In the genomic region with DNA sequence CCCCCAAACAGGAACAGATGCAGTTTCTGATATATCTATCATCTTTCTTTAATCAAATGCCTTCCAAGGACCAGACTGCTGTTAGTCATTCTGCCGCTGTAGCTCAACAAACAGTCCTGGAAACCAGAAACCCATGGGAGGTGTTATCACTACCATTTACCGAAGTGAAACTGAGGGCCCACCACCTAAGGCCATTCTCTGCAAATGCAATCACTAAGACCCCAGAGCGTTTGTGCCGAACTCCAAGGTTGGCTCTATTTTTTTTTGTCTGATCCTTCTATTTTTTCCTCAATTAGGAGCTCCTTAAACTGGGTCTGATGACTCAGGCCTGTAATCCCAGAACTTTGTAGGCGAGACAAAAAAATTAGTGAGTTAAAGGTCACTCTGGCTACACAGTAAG, we compare ENCODE assay signal across 11 mouse cellular contexts.
"Had no signal": no experiment of that assay in that cellular context is flagged by ENCODE, and none has a peak within 500 bp of the region (broad histone marks: within the 10 kb centered on the region; RNA-seq: fewer than 3 reads in every experiment).

No protein-coding gene starts in this region.

- H3K27me3 ChIP-seq: kidney, embryonic 15.5 days; liver, embryonic 12.5 days; lung, embryonic 15.5 days; midbrain, embryonic 12.5 days had no signal

- DNase-seq: kidney, postnatal 36 days; left cerebral cortex, postnatal 4 days; lung, postnatal 14 days; right cerebral cortex, postnatal 14 days; thymus, postnatal 4 days had no signal

- H3K4me1 ChIP-seq: liver, embryonic 12.5 days; midbrain, embryonic 12.5 days had no signal

- ATAC-seq: liver, embryonic 12.5 days had no signal

- H3K4me2 ChIP-seq: kidney, embryonic 15.5 days; liver, embryonic 12.5 days; lung, embryonic 15.5 days; midbrain, embryonic 12.5 days had no signal

- H3K36me3 ChIP-seq: liver, embryonic 12.5 days had no signal

- H3K27ac ChIP-seq: kidney, embryonic 15.5 days; liver, embryonic 12.5 days; lung, embryonic 15.5 days; macrophage; midbrain, embryonic 12.5 days; stomach, postnatal 0 days had no signal

- H3K9ac ChIP-seq: kidney, embryonic 15.5 days; liver, embryonic 12.5 days; lung, embryonic 15.5 days; midbrain, embryonic 12.5 days had no signal

- H3K4me3 ChIP-seq: kidney, embryonic 15.5 days; liver, embryonic 12.5 days; lung, embryonic 15.5 days; midbrain, embryonic 12.5 days had no signal

- H3K9me3 ChIP-seq: kidney, embryonic 15.5 days; liver, embryonic 12.5 days; lung, embryonic 15.5 days; midbrain, embryonic 12.5 days had no signal
